ENCODE assay signal across 8 mouse cellular contexts in the genomic region with DNA sequence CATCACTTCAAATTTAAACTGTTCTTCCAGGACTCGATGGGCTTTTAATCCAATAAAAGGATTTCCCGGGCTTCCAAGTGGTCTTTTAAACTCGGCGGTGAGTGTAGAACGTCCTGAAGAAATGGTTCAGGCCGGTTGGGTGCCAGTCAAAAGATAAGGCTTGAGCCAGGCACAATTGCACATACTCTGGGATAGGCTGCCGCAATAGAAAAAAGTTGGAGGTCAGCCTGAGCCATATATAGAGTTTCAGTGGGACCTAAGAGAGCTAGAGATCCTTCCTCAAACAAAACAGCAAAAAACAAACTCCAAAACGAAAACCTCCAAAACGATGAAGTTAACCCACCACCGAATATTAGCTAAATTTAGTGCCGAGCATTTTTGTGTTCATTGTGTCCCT. TPM values are rescaled to one million over a fixed set of nuclear protein-coding genes. Genes with fewer than 3 reads are reported as not detected.
DNase-seq lines count a peak whose midpoint lies in the region; ATAC-seq and TF ChIP-seq lines count a peak whose summit lies in the region.

No protein-coding gene starts in this region.

- H3K27ac ChIP-seq in cerebellum, adult 2 months (ENCODE audit: insufficient read depth, low read length) = peak overlapping the region; percentile 88; the same call in 1 of the 2 replicates
- H3K27ac ChIP-seq in embryonic facial prominence, embryonic 14.5 days (replicated peaks; ENCODE audit: low read depth, low read length) = peak overlapping the region; percentile 99
- no peak overlapping the region for H3K27ac ChIP-seq in hindbrain, embryonic 11.5 days (ENCODE audit: low read depth, low read length)
- H3K27ac ChIP-seq in midbrain, embryonic 13.5 days = no peak overlapping the region

- TF ChIP-seq CTCF in cerebellum, adult 2 months (IDR thresholded peaks at IDR 0.05; ENCODE audit: borderline replicate concordance, insufficient read depth, low read depth, low read length) = no peak

- H3K36me3 ChIP-seq in embryonic facial prominence, embryonic 14.5 days (ENCODE audit: control insufficient read depth, insufficient read depth, low read length) = no peaks in the 10 kb centered on the region
- H3K36me3 ChIP-seq in hindbrain, embryonic 11.5 days (ENCODE audit: control insufficient read depth, insufficient read depth, low read length) = no peaks in the 10 kb centered on the region
- no peaks in the 10 kb centered on the region for H3K36me3 ChIP-seq in midbrain, embryonic 13.5 days

- intact Hi-C loops in left cerebral cortex, postnatal 4 days (cut with DNase I) = loop anchor here (5.0 kb wide), 1 partner anchor 33 kb away; no protein-coding TSS in a partner anchor

- no peaks in the 10 kb centered on the region for H3K9me3 ChIP-seq in embryonic facial prominence, embryonic 14.5 days (ENCODE audit: control insufficient read depth, low read length)
- no peaks in the 10 kb centered on the region for H3K9me3 ChIP-seq in hindbrain, embryonic 11.5 days (ENCODE audit: control insufficient read depth, low read length)
- H3K9me3 ChIP-seq in midbrain, embryonic 13.5 days = no peaks in the 10 kb centered on the region

- WGBS in cerebellum, adult 2 months = 43% methylated on average over 11 of the region's 11 CpGs
- 66% methylated on average over 11 of the region's 11 CpGs for WGBS in embryonic facial prominence, embryonic 14.5 days
- WGBS in hindbrain, embryonic 11.5 days = 68% methylated on average over 11 of the region's 11 CpGs
- 41% methylated on average over 11 of the region's 11 CpGs for WGBS in midbrain, embryonic 13.5 days

- DNase-seq in cerebellum, adult 2 months = no peak
- DNase-seq in embryonic facial prominence, embryonic 14.5 days (ENCODE audit: low spot score) = no peak
- no peak for DNase-seq in hindbrain, embryonic 11.5 days (ENCODE audit: low spot score)
- no peak for DNase-seq in left cerebral cortex, postnatal 4 days
- no peak for DNase-seq in right cerebral cortex, adult 18-20 months
- no peak for DNase-seq in cerebellum, adult 8-10 months

- H3K9ac ChIP-seq in embryonic facial prominence, embryonic 14.5 days (ENCODE audit: low read depth, low read length) = peak overlapping the region; percentile 88; the same call in 1 of the 2 replicates
- no peak overlapping the region for H3K9ac ChIP-seq in hindbrain, embryonic 11.5 days (ENCODE audit: low read depth, low read length)
- H3K9ac ChIP-seq in midbrain, embryonic 13.5 days (replicated peaks) = no peak overlapping the region

- H3K4me2 ChIP-seq in embryonic facial prominence, embryonic 14.5 days (ENCODE audit: low read depth, low read length) = peak overlapping the region; percentile 62
- 0 out of 2 replicates have a peak overlapping the region, but pooled peaks have one; percentile 67 for H3K4me2 ChIP-seq in hindbrain, embryonic 11.5 days (replicated peaks; ENCODE audit: low read depth, low read length)
- peak overlapping the region; percentile 67 for H3K4me2 ChIP-seq in midbrain, embryonic 13.5 days (replicated peaks)

- peak overlapping the region; percentile 83 for H3K4me3 ChIP-seq in cerebellum, adult 2 months (replicated peaks; ENCODE audit: insufficient read depth, low read depth, low read length)
- peak overlapping the region; percentile 68 for H3K4me3 ChIP-seq in embryonic facial prominence, embryonic 14.5 days (ENCODE audit: low read depth, low read length)
- H3K4me3 ChIP-seq in hindbrain, embryonic 11.5 days (ENCODE audit: low read depth, low read length) = no peak overlapping the region
- H3K4me3 ChIP-seq in midbrain, embryonic 13.5 days (replicated peaks) = peak overlapping the region; percentile 83

- TF ChIP-seq POLR2A in cerebellum, adult 2 months (IDR thresholded peaks at IDR 0.05; ENCODE audit: borderline replicate concordance, insufficient read depth, low read length) = no peak

- no peak for ATAC-seq in cerebellum, adult (ENCODE audit: insufficient number of reproducible peaks, low FRiP score, low TSS enrichment)
- ATAC-seq in embryonic facial prominence, embryonic 14.5 days (ENCODE audit: low read depth) = no peak
- ATAC-seq in hindbrain, embryonic 11.5 days (ENCODE audit: low FRiP score) = no peak
- ATAC-seq in midbrain, embryonic 13.5 days = no peak

- peaks cover 3% of the 10 kb centered on the region for H3K4me1 ChIP-seq in cerebellum, adult 2 months (ENCODE audit: control insufficient read depth, insufficient read depth, low read length)
- H3K4me1 ChIP-seq in embryonic facial prominence, embryonic 14.5 days (ENCODE audit: control insufficient read depth, insufficient read depth, low read length) = peaks cover 18% of the 10 kb centered on the region
- no peaks in the 10 kb centered on the region for H3K4me1 ChIP-seq in hindbrain, embryonic 11.5 days (replicated peaks; ENCODE audit: control insufficient read depth, insufficient read depth, low read length)
- H3K4me1 ChIP-seq in midbrain, embryonic 13.5 days (replicated peaks) = peaks cover 16% of the 10 kb centered on the region

- H3K27me3 ChIP-seq in cerebellum, adult 2 months (ENCODE audit: control insufficient read depth, insufficient read depth, low read length) = no peaks in the 10 kb centered on the region
- no peaks in the 10 kb centered on the region for H3K27me3 ChIP-seq in embryonic facial prominence, embryonic 14.5 days (replicated peaks; ENCODE audit: control insufficient read depth, insufficient read depth, low read length)
- H3K27me3 ChIP-seq in hindbrain, embryonic 11.5 days (ENCODE audit: control insufficient read depth, insufficient read depth, low read length) = no peaks in the 10 kb centered on the region
- no peaks in the 10 kb centered on the region for H3K27me3 ChIP-seq in midbrain, embryonic 13.5 days

RNA-seq across cellular contexts. Expression of a gene that starts 0.7 kb away (rescaled TPM):
- polyA plus RNA-seq in cerebellum, adult 2 months (2012; rRNA removed) = 173 and 178 TPM in 2 replicates
- polyA plus RNA-seq in embryonic facial prominence, embryonic 14.5 days (2014; fragmentation: Nextera tagmentation; extraction: Ambion mirVana) = 235 and 243 TPM in 2 replicates
- 183 and 196 TPM in 2 replicates for polyA plus RNA-seq in hindbrain, embryonic 11.5 days (2014; fragmentation: Nextera tagmentation; extraction: Ambion mirVana)
- polyA plus RNA-seq in midbrain, embryonic 13.5 days (2015; fragmentation: Nextera tagmentation; extraction: Ambion mirVana) = 211 and 247 TPM in 2 replicates
- 100 to 1,000 TPM; 404 to 414 TPM for total RNA-seq in left cerebral cortex, postnatal 4 days (2021)

RNA-seq across cellular contexts. Expression of a gene that starts 30.0 kb away (rescaled TPM):
- polyA plus RNA-seq in cerebellum, adult 2 months (2012; rRNA removed) = 42.5 and 45.2 TPM in 2 replicates
- 41.8 and 44.5 TPM in 2 replicates for polyA plus RNA-seq in embryonic facial prominence, embryonic 14.5 days (2014; fragmentation: Nextera tagmentation; extraction: Ambion mirVana)
- 57.9 and 66.7 TPM in 2 replicates for polyA plus RNA-seq in hindbrain, embryonic 11.5 days (2014; fragmentation: Nextera tagmentation; extraction: Ambion mirVana)
- polyA plus RNA-seq in midbrain, embryonic 13.5 days (2015; fragmentation: Nextera tagmentation; extraction: Ambion mirVana) = 42.1 and 47.1 TPM in 2 replicates
- total RNA-seq in left cerebral cortex, postnatal 4 days (2021) = 10 to 100 TPM; 36.9 to 38.5 TPM

RNA-seq across cellular contexts. Expression of a gene that starts 46.1 kb away (rescaled TPM):
- 11.2 and 12.0 TPM in 2 replicates for polyA plus RNA-seq in cerebellum, adult 2 months (2012; rRNA removed)
- 12.0 and 12.7 TPM in 2 replicates for polyA plus RNA-seq in embryonic facial prominence, embryonic 14.5 days (2014; fragmentation: Nextera tagmentation; extraction: Ambion mirVana)
- 6.6 and 8.1 TPM in 2 replicates for polyA plus RNA-seq in hindbrain, embryonic 11.5 days (2014; fragmentation: Nextera tagmentation; extraction: Ambion mirVana)
- 6.3 and 7.3 TPM in 2 replicates for polyA plus RNA-seq in midbrain, embryonic 13.5 days (2015; fragmentation: Nextera tagmentation; extraction: Ambion mirVana)
- total RNA-seq in left cerebral cortex, postnatal 4 days (2021) = 1 to 10 TPM; 8.0 to 8.3 TPM

Comparison
In these comparisons a context has a peak if more than half of its experiments do, and no peak if none do; other contexts are left out.
1. H3K27ac ChIP-seq: peak in cerebellum, adult 2 months (single experiment) and embryonic facial prominence, embryonic 14.5 days (single experiment); none in hindbrain, embryonic 11.5 days (single experiment) and midbrain, embryonic 13.5 days (single experiment).
2. Peak in every context shown above with its lines, with median percentiles within 50 percentile points of each other: H3K4me2 ChIP-seq.